15 mouse cellular contexts compared by ENCODE assay signal in the genomic region with DNA sequence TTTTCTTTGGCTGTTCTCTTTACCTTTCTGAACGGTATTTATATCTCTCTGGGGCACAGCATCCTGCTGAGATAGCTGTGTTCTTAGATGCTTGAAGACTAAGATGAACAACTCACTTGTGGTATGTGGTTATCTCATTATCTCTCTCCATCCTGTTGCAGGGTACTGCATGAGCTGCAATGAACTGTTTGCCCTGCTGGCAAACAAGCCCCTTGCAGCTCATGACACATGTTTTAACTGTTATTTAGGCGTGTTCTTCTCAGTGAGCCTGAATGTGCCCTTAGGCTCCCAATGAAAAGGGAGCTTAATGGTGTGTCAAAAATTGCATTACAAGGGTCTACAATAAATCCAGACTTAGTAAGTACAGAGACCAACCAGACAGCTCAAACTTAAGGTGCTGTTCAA.
DNase-seq lines count a peak whose midpoint lies in the region; ATAC-seq and TF ChIP-seq lines count a peak whose summit lies in the region.
"Had no signal": no experiment of that assay in that cellular context is flagged by ENCODE, and none has a peak within 500 bp of the region (broad histone marks: within the 10 kb centered on the region; RNA-seq: fewer than 3 reads in every experiment).

No protein-coding gene starts in this region.

- DNase-seq in hindbrain, embryonic 11.5 days (ENCODE audit: low spot score): no peak
- no peak for DNase-seq in hindbrain, postnatal 0 days (ENCODE audit: low spot score)
- peak; percentile 9 for DNase-seq in 3T3-L1 (ENCODE audit: low read depth, low spot score)
- DNase-seq in T-cell, adult 2 months (ENCODE audit: low spot score): peak; percentile 12
- DNase-seq in ovary, postnatal 36 days (ENCODE audit: low spot score): no peak
- no peak for DNase-seq in adrenal gland, adult 18-20 months (ENCODE audit: low spot score in 2 of 2)
- DNase-seq: cerebellum, adult 9-11 months; heart, postnatal 14 days; layer of hippocampus, postnatal 36 days; right cerebral cortex, postnatal 4 days had no signal

- no peak overlapping the region for H3K4me3 ChIP-seq in hindbrain, embryonic 11.5 days (ENCODE audit: low read depth, low read length)
- no peak overlapping the region for H3K4me3 ChIP-seq in hindbrain, postnatal 0 days (ENCODE audit: low read length)
- no peak overlapping the region for H3K4me3 ChIP-seq in intestine, postnatal 0 days (ENCODE audit: low read depth, low read length)
- H3K4me3 ChIP-seq: stomach, embryonic 15.5 days had no signal

- no peaks in the 10 kb centered on the region for H3K4me1 ChIP-seq in hindbrain, embryonic 11.5 days (replicated peaks; ENCODE audit: control insufficient read depth, insufficient read depth, low read length)
- H3K4me1 ChIP-seq in hindbrain, postnatal 0 days (ENCODE audit: insufficient read depth, low read length): no peaks in the 10 kb centered on the region
- no peaks in the 10 kb centered on the region for H3K4me1 ChIP-seq in intestine, postnatal 0 days (replicated peaks; ENCODE audit: control insufficient read depth, insufficient read depth, low read length)
- H3K4me1 ChIP-seq: stomach, embryonic 15.5 days had no signal

- H3K9ac ChIP-seq in hindbrain, embryonic 11.5 days (ENCODE audit: low read depth, low read length): no peak overlapping the region
- no peak overlapping the region for H3K9ac ChIP-seq in hindbrain, postnatal 0 days (replicated peaks; ENCODE audit: low read length)
- no peak overlapping the region for H3K9ac ChIP-seq in intestine, postnatal 0 days (ENCODE audit: low read depth, low read length)
- H3K9ac ChIP-seq: stomach, embryonic 15.5 days had no signal

- TF ChIP-seq CTCF in hindbrain, postnatal 0 days (IDR thresholded peaks at IDR 0.05; ENCODE audit: low read depth): no peak
- no peak for TF ChIP-seq CTCF in intestine, postnatal 0 days (IDR thresholded peaks at IDR 0.05; ENCODE audit: low read depth)

- no peak overlapping the region for H3K27ac ChIP-seq in hindbrain, embryonic 11.5 days (ENCODE audit: low read depth, low read length)
- no peak overlapping the region for H3K27ac ChIP-seq in hindbrain, postnatal 0 days
- H3K27ac ChIP-seq in intestine, postnatal 0 days (ENCODE audit: low read depth, low read length): no peak overlapping the region
- H3K27ac ChIP-seq: macrophage; stomach, embryonic 15.5 days had no signal

- no peaks in the 10 kb centered on the region for H3K9me3 ChIP-seq in hindbrain, embryonic 11.5 days (ENCODE audit: control insufficient read depth, low read length)
- no peaks in the 10 kb centered on the region for H3K9me3 ChIP-seq in hindbrain, postnatal 0 days (ENCODE audit: low read length)
- no peaks in the 10 kb centered on the region for H3K9me3 ChIP-seq in intestine, postnatal 0 days (ENCODE audit: control insufficient read depth)
- H3K9me3 ChIP-seq: stomach, embryonic 15.5 days had no signal

- no peaks in the 10 kb centered on the region for H3K36me3 ChIP-seq in hindbrain, embryonic 11.5 days (ENCODE audit: control insufficient read depth, insufficient read depth, low read length)
- H3K36me3 ChIP-seq in hindbrain, postnatal 0 days (ENCODE audit: insufficient read depth, low read length): no peaks in the 10 kb centered on the region
- H3K36me3 ChIP-seq in intestine, postnatal 0 days (ENCODE audit: control insufficient read depth, insufficient read depth): no peaks in the 10 kb centered on the region
- H3K36me3 ChIP-seq: stomach, embryonic 15.5 days had no signal

- H3K4me2 ChIP-seq in hindbrain, embryonic 11.5 days (replicated peaks; ENCODE audit: low read depth, low read length): no peak overlapping the region
- H3K4me2 ChIP-seq in hindbrain, postnatal 0 days (ENCODE audit: low read depth, low read length): no peak overlapping the region
- H3K4me2 ChIP-seq in intestine, postnatal 0 days (replicated peaks; ENCODE audit: low read depth): no peak overlapping the region
- H3K4me2 ChIP-seq: stomach, embryonic 15.5 days had no signal

- WGBS in hindbrain, embryonic 11.5 days: 41% methylated on average over 2 of the region's 2 CpGs
- WGBS in hindbrain, postnatal 0 days: 15% methylated on average over 2 of the region's 2 CpGs
- 61% methylated on average over 2 of the region's 2 CpGs for WGBS in intestine, postnatal 0 days

- H3K27me3 ChIP-seq in hindbrain, embryonic 11.5 days (ENCODE audit: control insufficient read depth, insufficient read depth, low read length): no peaks in the 10 kb centered on the region
- H3K27me3 ChIP-seq in hindbrain, postnatal 0 days (ENCODE audit: insufficient read depth, low read length): no peaks in the 10 kb centered on the region
- H3K27me3 ChIP-seq in intestine, postnatal 0 days (replicated peaks; ENCODE audit: control insufficient read depth, insufficient read depth, low read length): no peaks in the 10 kb centered on the region
- H3K27me3 ChIP-seq: CH12.LX; stomach, embryonic 15.5 days had no signal

- peak; percentile 71; the same call in 1 of the 2 replicates for ATAC-seq in hindbrain, embryonic 11.5 days (ENCODE audit: low FRiP score)
- no peak for ATAC-seq in hindbrain, postnatal 0 days
- ATAC-seq in megakaryocyte progenitor cell, adult 5-6 weeks (replicated peaks; ENCODE audit: poor library complexity): peak; percentile 95
- no peak for ATAC-seq in intestine, postnatal 0 days

Comparison
In these comparisons a context has a peak if more than half of its experiments do, and no peak if none do; other contexts are left out.
1. ATAC-seq: peak in hindbrain, embryonic 11.5 days (single experiment) and megakaryocyte progenitor cell, adult 5-6 weeks (single experiment); none in hindbrain, postnatal 0 days (single experiment) and intestine, postnatal 0 days (single experiment).
2. DNase-seq: peak in 3T3-L1 (single experiment) and T-cell, adult 2 months (single experiment); none in hindbrain, embryonic 11.5 days (single experiment), hindbrain, postnatal 0 days (single experiment), ovary, postnatal 36 days (single experiment) and adrenal gland, adult 18-20 months (0 of 2).